Mouse (Mus musculus): ENCODE results near the gene Mrpl11. TPM values are rescaled to one million over a fixed set of nuclear protein-coding genes. Genes with fewer than 3 reads are reported as not detected.
"Not testable (repeated sequence)": the region's sequence is repeated elsewhere in the genome, so short reads cannot be mapped to it uniquely, and the experiment has no call there.

Gene Mrpl11
- total RNA-seq (2017): 17.6 to 27.9 TPM (median 17.8 TPM) in 3 replicates

GRCm38 (mm10) chr19:4961928-4962601 is at the start of gene Mrpl11:
Gene Mrpl11 (plus strand): TSS chr19:4962147.
- peak; percentile 99 for ATAC-seq (replicated peaks; ENCODE audit: insufficient number of reproducible peaks, low FRiP score, low TSS enrichment, poor library complexity, severe bottlenecking)

- no peak for ATAC-seq (replicated peaks; ENCODE audit: insufficient number of reproducible peaks, low FRiP score, low TSS enrichment, poor library complexity, severe bottlenecking)
Measured at GRCm38 (mm10) chr19:4915924-4916603, 45.9 kb upstream of the Mrpl11 start.

- no peak for ATAC-seq (replicated peaks; ENCODE audit: insufficient number of reproducible peaks, low FRiP score, low TSS enrichment, poor library complexity, severe bottlenecking)
Measured at GRCm38 (mm10) chr19:4916827-4917226, 45.1 kb upstream of the Mrpl11 start.

DNA sequence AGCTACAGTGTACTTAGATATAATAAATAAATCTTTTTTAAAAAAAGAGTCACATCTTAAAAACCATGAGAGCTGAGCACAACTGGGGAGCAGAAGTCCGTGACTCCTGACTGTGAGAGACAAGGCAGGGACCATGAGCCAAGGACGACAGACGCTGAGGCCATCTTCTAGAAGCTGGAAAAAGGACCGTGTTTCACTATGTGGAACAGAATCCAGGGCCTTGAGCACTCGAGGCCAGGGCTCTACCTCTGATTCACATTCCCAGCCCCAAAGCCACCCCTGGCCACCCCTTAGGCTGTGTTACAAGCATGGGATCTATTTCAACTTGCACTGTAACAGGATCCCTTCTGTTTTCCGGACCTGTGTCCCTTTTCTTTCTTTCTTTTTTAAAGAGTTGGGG is 42.3 kb upstream of the Mrpl11 start:
- no peak for ATAC-seq (replicated peaks; ENCODE audit: insufficient number of reproducible peaks, low FRiP score, low TSS enrichment, poor library complexity, severe bottlenecking)

GRCm38 (mm10) chr19:4925121-4925860 is 36.7 kb upstream of the Mrpl11 start:
- no peak for ATAC-seq (replicated peaks; ENCODE audit: insufficient number of reproducible peaks, low FRiP score, low TSS enrichment, poor library complexity, severe bottlenecking)

GRCm38 (mm10) chr19:4927904-4928531 is 33.9 kb upstream of the Mrpl11 start, which contains the start of gene Dpp3:
Gene Dpp3 (minus strand): TSS chr19:4928287.
- peak; percentile 99 for ATAC-seq (replicated peaks; ENCODE audit: insufficient number of reproducible peaks, low FRiP score, low TSS enrichment, poor library complexity, severe bottlenecking)

GRCm38 (mm10) chr19:4928781-4929180 is 33.2 kb upstream of the Mrpl11 start:
- ATAC-seq (replicated peaks; ENCODE audit: insufficient number of reproducible peaks, low FRiP score, low TSS enrichment, poor library complexity, severe bottlenecking): no peak

DNA sequence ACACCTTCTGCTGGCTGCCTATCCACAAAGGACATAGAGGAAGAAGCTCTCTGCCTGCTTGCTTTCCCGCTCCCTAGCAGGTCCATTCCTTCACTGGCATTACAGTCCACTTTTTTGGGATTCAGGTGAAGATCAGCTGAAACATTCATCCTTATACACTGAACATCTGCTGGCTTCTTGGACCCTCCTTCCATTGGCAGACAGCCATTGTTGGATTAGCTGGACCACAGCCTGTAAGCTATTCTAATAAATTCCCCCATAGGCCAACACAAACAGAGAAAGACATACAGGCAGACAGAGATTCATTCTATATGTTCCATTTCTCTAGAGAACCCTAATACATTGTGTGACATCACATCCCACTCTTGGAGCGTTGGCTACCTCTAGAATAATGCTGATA is 25.1 kb upstream of the Mrpl11 start:
- no peak for ATAC-seq (replicated peaks; ENCODE audit: insufficient number of reproducible peaks, low FRiP score, low TSS enrichment, poor library complexity, severe bottlenecking)

- no peak for ATAC-seq (replicated peaks; ENCODE audit: insufficient number of reproducible peaks, low FRiP score, low TSS enrichment, poor library complexity, severe bottlenecking)
Measured at GRCm38 (mm10) chr19:4937444-4938310, 24.3 kb upstream of the Mrpl11 start.

DNA sequence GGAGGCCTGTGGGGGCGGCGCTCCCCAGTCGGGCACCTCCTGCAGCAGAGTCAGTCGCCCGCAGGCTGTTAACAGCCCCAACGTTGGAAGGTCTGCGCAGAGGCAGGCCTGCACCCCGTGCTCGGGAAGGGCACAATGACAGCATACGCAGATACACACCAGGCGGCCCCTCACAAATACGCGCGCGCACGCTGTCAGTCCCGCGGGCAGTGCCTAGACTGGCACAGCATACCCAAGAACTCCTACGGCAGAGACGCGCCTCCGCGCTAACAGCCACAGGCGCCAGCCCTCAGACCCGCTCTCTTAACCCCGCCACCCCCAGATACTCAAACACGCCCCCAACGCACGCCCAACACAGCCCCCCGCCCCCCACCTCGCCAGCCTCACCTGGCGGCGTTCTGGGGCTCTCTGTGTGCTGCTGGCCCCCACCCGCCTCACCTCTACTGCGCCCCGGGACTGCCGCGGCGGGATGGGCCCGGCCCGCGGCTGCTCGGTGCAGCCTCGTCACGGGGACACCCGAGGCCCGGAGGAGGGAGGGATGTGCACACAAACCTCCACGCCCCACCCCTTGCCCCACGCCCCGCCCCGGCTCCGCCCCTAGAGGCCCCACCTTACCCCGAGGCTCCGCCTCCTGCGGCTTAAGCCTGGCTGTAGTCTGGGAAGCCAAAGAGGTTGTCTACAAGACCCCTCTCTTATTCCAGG is 19.2 kb upstream of the Mrpl11 start, which contains the start of gene Peli3:
TSS of gene Peli3 (minus strand) at position 577 of the 702 bp plus-strand sequence.
- ATAC-seq (replicated peaks; ENCODE audit: insufficient number of reproducible peaks, low FRiP score, low TSS enrichment, poor library complexity, severe bottlenecking): peak; percentile 83

- ATAC-seq (replicated peaks; ENCODE audit: insufficient number of reproducible peaks, low FRiP score, low TSS enrichment, poor library complexity, severe bottlenecking): no peak
Measured at GRCm38 (mm10) chr19:4943253-4943588, 18.7 kb upstream of the Mrpl11 start.

DNA sequence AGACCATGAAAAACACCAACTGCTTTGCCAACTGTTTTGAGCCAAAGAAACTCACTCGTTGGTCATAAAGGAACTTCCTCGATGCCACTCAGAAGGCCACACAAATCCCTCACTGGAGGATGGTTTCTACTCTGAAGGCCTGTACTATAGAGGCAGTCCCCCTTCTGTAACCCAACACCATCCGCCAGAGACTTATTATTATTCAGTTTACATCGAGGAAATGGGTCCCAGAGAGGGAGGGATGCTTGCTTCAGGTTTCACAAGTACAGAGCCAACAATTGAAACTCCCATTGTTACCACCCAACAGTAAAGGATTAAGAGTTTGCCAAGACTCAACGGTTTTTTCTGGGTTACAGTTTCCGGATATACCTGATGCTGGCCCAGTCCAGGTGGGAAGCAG is 16.4 kb upstream of the Mrpl11 start:
- ATAC-seq (replicated peaks; ENCODE audit: insufficient number of reproducible peaks, low FRiP score, low TSS enrichment, poor library complexity, severe bottlenecking): no peak

- ATAC-seq (replicated peaks; ENCODE audit: insufficient number of reproducible peaks, low FRiP score, low TSS enrichment, poor library complexity, severe bottlenecking): not testable (repeated sequence)
Measured at GRCm38 (mm10) chr19:4948641-4949040, 13.3 kb upstream of the Mrpl11 start.

GRCm38 (mm10) chr19:4968236-4968635 is 6.3 kb downstream of the Mrpl11 start:
- ATAC-seq (replicated peaks; ENCODE audit: insufficient number of reproducible peaks, low FRiP score, low TSS enrichment, poor library complexity, severe bottlenecking): peak; percentile 70; the same call in 1 of the 2 replicates

DNA sequence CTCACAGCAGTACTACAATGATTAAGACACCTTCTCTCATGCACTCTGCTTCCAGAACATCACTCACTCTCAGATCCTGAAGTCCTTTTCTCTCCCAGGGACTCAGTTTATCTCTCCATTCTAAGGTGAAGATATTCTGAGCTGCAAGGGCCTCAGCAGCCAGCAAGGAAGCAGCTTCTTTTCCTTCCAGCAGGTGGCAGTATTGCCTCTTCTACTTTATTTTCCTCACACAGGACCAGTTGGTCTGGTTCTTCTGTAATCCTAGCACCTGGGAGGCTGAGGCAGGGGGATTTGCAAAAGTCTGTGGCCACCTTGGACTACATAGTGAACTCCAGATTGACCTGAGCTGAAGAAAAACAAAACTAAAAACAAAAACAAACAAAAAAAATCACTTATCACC is 19.8 kb downstream of the Mrpl11 start:
- no peak for ATAC-seq (replicated peaks; ENCODE audit: insufficient number of reproducible peaks, low FRiP score, low TSS enrichment, poor library complexity, severe bottlenecking)

GRCm38 (mm10) chr19:4989013-4989412 is 27.1 kb downstream of the Mrpl11 start:
- ATAC-seq (replicated peaks; ENCODE audit: insufficient number of reproducible peaks, low FRiP score, low TSS enrichment, poor library complexity, severe bottlenecking): peak; percentile 68; the same call in 1 of the 2 replicates

- no peak for ATAC-seq (replicated peaks; ENCODE audit: insufficient number of reproducible peaks, low FRiP score, low TSS enrichment, poor library complexity, severe bottlenecking)
Measured at GRCm38 (mm10) chr19:4989434-4990255, 27.7 kb downstream of the Mrpl11 start.

Measured in monocyte, adult 5-6 weeks (primary cell).